Mouse (Mus musculus): ENCODE measurements at regions not wholly inside any gene's neighbourhood (a gene's known extent, or its start where the extent isn't known, plus 50 kb on each side); places are given as distances from the start of the nearest gene placed in this dataset.

GRCm38 (mm10) chr9:60959537-60959936, 165.2 kb downstream of the Uaca start:
- DNase-seq (ENCODE audit: low spot score) (no peak), ATAC-seq (replicated peaks; ENCODE audit: low FRiP score, low TSS enrichment, low read depth) (no peak)
- H3K4me2 ChIP-seq (ENCODE audit: low read length): no peak overlapping the region
- H3K9ac ChIP-seq (ENCODE audit: low read length): no peak overlapping the region
- H3K36me3 ChIP-seq (ENCODE audit: control insufficient read depth, insufficient read depth, low read length): no peaks in the 10 kb centered on the region
- no peaks in the 10 kb centered on the region for H3K27me3 ChIP-seq (replicated peaks; ENCODE audit: control insufficient read depth, insufficient read depth, low read length)
- H3K27ac ChIP-seq (ENCODE audit: low read depth): no peak overlapping the region
- no peaks in the 10 kb centered on the region for H3K4me1 ChIP-seq (replicated peaks; ENCODE audit: control insufficient read depth, insufficient read depth, low read length)
- WGBS: 70% methylated on average over 6 of the region's 6 CpGs
- H3K4me3 ChIP-seq (ENCODE audit: low read depth, low read length): no peak overlapping the region
- H3K9me3 ChIP-seq (ENCODE audit: control insufficient read depth, low read length): no peaks in the 10 kb centered on the region

DNA sequence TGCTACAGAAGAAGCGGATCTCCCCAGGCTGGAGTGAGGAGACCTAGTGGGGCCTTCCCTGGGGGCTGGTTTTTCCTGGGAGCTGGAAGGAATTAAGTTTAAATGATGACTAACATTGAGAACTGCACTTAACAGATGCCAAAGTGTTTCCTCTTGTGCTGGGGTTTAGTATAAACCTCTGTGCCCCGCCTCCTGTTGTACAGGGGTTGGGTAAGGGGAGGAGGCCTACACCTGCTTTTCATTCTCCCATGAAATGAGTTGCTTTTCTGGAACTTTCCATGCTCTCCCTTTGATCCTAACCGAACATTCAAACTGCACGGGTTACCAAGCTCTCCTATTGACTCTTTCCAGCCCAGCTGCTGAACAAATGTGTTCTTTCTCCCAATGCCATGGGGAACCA, 167.7 kb downstream of the Uaca start:
- no peak overlapping the region for H3K9ac ChIP-seq (ENCODE audit: low read length)
- DNase-seq (ENCODE audit: low spot score): no peak
- no peaks in the 10 kb centered on the region for H3K27me3 ChIP-seq (replicated peaks; ENCODE audit: control insufficient read depth, insufficient read depth, low read length)
- no peaks in the 10 kb centered on the region for H3K9me3 ChIP-seq (ENCODE audit: control insufficient read depth, low read length)
- H3K4me2 ChIP-seq (ENCODE audit: low read length): no peak overlapping the region
- no peaks in the 10 kb centered on the region for H3K4me1 ChIP-seq (replicated peaks; ENCODE audit: control insufficient read depth, insufficient read depth, low read length)
- no peak overlapping the region for H3K4me3 ChIP-seq (ENCODE audit: low read depth, low read length)
- no peak overlapping the region for H3K27ac ChIP-seq (ENCODE audit: low read depth)
- no peaks in the 10 kb centered on the region for H3K36me3 ChIP-seq (ENCODE audit: control insufficient read depth, insufficient read depth, low read length)
- WGBS: 55% methylated on average over 4 of the region's 4 CpGs
- ATAC-seq (replicated peaks; ENCODE audit: low FRiP score, low TSS enrichment, low read depth): no peak

DNA sequence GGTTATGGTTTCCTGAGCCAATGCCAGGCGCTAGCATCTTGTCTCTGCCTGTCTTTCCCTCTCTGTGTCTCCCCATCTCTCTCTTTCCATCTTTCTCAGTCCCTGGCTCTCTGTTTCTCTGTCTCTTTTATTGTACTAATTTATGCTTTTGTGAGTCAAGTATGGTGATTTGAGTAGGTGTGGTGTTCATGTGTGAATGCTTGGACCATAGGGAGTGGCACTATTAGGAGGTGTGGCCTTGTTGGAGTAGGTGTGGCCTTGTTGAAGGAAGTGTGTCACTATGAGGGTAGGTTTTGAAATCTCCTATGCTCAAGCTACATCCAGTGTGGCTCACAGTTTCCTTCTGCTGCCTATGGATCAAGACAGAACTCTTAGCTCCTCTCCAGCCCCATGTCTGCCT, 171.3 kb downstream of the Uaca start:
- H3K27ac ChIP-seq (ENCODE audit: low read depth): no peak overlapping the region
- no peak overlapping the region for H3K9ac ChIP-seq (ENCODE audit: low read length)
- DNase-seq (ENCODE audit: low spot score): no peak
- no peaks in the 10 kb centered on the region for H3K27me3 ChIP-seq (replicated peaks; ENCODE audit: control insufficient read depth, insufficient read depth, low read length)
- no peak overlapping the region for H3K4me2 ChIP-seq (ENCODE audit: low read length)
- H3K4me3 ChIP-seq (ENCODE audit: low read depth, low read length): no peak overlapping the region
- no peaks in the 10 kb centered on the region for H3K9me3 ChIP-seq (ENCODE audit: control insufficient read depth, low read length)
- no peak for ATAC-seq (replicated peaks; ENCODE audit: low FRiP score, low TSS enrichment, low read depth)
- WGBS: 94% methylated on average over 1 of the region's 1 CpGs
- no peaks in the 10 kb centered on the region for H3K4me1 ChIP-seq (replicated peaks; ENCODE audit: control insufficient read depth, insufficient read depth, low read length)
- H3K36me3 ChIP-seq (ENCODE audit: control insufficient read depth, insufficient read depth, low read length): no peaks in the 10 kb centered on the region

DNA sequence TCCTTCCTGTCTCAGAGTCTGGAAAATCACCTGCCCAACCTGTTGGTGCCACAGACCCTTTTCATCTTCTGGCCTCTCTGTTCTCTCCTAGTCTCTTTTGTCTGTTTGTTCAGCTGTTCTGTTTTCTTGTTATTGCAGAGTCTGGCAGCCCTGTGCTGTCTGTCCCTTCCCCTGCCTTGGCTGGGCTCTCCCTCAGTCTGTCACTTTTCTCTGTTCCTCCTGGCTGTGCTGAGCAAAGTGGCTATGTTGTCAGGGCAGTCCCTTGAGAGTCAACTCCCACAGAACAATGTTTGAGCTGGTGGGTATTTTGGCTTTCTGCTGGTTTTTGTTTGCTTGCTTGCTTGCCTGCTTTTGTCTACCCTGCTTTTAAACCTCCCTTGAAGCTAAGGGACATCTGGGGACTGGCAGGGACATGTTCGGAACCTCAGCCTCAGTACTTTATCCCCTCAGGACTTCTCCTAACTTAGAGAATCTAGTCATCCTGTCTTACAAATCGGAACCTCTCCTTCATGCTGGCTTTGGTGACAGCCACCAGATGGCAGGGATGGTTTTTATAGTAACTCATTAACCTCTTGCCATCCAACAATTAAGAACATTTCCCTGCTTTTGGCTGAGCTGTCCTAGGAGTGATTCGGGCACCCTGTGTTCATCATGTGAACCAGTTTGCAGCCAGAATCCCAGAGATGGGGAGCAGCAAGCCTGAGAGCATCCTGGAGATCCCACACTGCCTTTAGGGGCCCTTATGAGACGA, 174.1 kb downstream of the Uaca start:
- H3K4me1 ChIP-seq (replicated peaks; ENCODE audit: control insufficient read depth, insufficient read depth, low read length): peaks cover 2% of the 10 kb centered on the region; the same call in 1 of the 2 replicates
- DNase-seq (ENCODE audit: low spot score): no peak
- 63% methylated on average over 4 of the region's 4 CpGs for WGBS
- no peaks in the 10 kb centered on the region for H3K9me3 ChIP-seq (ENCODE audit: control insufficient read depth, low read length)
- no peak overlapping the region for H3K4me3 ChIP-seq (ENCODE audit: low read depth, low read length)
- no peak overlapping the region for H3K9ac ChIP-seq (ENCODE audit: low read length)
- no peaks in the 10 kb centered on the region for H3K36me3 ChIP-seq (ENCODE audit: control insufficient read depth, insufficient read depth, low read length)
- no peak for ATAC-seq (replicated peaks; ENCODE audit: low FRiP score, low TSS enrichment, low read depth)
- no peak overlapping the region for H3K4me2 ChIP-seq (ENCODE audit: low read length)
- H3K27me3 ChIP-seq (replicated peaks; ENCODE audit: control insufficient read depth, insufficient read depth, low read length): no peaks in the 10 kb centered on the region
- no peak overlapping the region for H3K27ac ChIP-seq (ENCODE audit: low read depth)

DNA sequence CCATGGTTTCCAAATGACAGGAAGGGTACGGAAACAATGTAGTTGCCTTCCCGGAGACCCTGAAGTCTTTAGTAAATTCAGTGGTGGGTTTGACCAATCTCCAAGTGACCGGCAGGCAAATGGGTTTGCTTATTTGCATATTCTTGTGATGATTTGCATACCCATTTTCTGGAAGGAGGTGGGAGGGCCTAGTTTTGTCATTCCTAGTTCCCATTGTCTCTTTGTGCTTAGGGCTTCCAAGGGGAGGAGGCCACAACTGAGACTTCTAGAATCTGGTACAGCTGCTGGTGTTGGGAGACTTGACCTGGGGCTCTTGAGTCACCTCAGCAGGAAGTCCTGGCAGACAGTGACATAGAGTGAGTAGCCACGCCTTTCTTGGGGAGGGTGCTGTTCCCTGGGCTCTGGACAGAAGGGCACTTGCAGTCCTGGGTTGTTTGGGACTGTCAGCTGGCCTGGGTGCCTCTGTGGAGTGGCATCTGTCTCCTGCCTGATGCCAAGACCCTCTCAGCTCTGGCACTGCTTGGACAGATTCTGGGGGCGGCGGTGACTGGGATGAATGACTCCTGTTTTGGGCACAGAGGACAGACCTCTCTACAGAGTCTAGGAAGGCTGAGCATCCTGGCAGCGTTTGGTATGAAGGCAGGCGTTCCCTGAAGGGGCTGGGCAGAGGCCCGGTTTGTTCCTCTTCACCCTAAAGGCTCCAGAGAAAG, 178.0 kb downstream of the Uaca start:
- 65% methylated on average over 9 of the region's 9 CpGs for WGBS
- Histone ChIP-seq H3K4me1 (replicated peaks; ENCODE audit: control insufficient read depth, insufficient read depth, low read length) (peaks cover 4% of the 10 kb centered on the region; the same call in 1 of the 2 replicates), H3K9me3 (ENCODE audit: control insufficient read depth, low read length) (no peaks in the 10 kb centered on the region), H3K4me3 (ENCODE audit: low read depth, low read length) (no peak overlapping the region), H3K36me3 (ENCODE audit: control insufficient read depth, insufficient read depth, low read length) (no peaks in the 10 kb centered on the region), H3K9ac (ENCODE audit: low read length) (no peak overlapping the region), H3K27me3 (replicated peaks; ENCODE audit: control insufficient read depth, insufficient read depth, low read length) (no peaks in the 10 kb centered on the region), H3K4me2 (ENCODE audit: low read length) (no peak overlapping the region), H3K27ac (ENCODE audit: low read depth) (no peak overlapping the region)
- ATAC-seq (replicated peaks; ENCODE audit: low FRiP score, low TSS enrichment, low read depth) (no peak), DNase-seq (ENCODE audit: low spot score) (no peak)

DNA sequence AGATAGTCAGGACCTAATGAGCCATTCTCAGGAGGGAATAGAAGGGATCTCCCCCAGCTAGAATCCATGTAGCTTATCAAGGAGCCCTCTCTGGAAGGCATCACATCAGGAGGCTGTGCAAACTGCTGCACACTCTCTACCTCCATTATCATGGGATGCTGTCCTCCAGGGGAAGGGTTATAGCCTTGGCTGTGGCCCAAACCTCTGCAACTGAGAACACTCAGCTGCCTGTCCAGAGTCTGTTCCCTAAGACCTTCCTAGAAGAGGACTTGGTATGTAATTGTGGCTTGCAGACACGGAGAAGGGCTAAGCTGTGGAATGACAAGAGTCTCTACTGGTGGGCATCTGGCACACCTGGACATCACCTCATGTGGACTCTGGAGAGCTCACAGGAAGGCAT, 180.2 kb downstream of the Uaca start:
- Histone ChIP-seq H3K9me3 (ENCODE audit: control insufficient read depth, low read length) (no peaks in the 10 kb centered on the region), H3K27me3 (replicated peaks; ENCODE audit: control insufficient read depth, insufficient read depth, low read length) (no peaks in the 10 kb centered on the region), H3K9ac (ENCODE audit: low read length) (no peak overlapping the region), H3K27ac (ENCODE audit: low read depth) (no peak overlapping the region), H3K4me1 (replicated peaks; ENCODE audit: control insufficient read depth, insufficient read depth, low read length) (peaks cover 4% of the 10 kb centered on the region; the same call in 1 of the 2 replicates), H3K4me3 (ENCODE audit: low read depth, low read length) (no peak overlapping the region), H3K36me3 (ENCODE audit: control insufficient read depth, insufficient read depth, low read length) (no peaks in the 10 kb centered on the region), H3K4me2 (ENCODE audit: low read length) (no peak overlapping the region)
- WGBS: 65% methylated on average over 1 of the region's 1 CpGs
- ATAC-seq (replicated peaks; ENCODE audit: low FRiP score, low TSS enrichment, low read depth): no peak
- DNase-seq (ENCODE audit: low spot score): no peak

DNA sequence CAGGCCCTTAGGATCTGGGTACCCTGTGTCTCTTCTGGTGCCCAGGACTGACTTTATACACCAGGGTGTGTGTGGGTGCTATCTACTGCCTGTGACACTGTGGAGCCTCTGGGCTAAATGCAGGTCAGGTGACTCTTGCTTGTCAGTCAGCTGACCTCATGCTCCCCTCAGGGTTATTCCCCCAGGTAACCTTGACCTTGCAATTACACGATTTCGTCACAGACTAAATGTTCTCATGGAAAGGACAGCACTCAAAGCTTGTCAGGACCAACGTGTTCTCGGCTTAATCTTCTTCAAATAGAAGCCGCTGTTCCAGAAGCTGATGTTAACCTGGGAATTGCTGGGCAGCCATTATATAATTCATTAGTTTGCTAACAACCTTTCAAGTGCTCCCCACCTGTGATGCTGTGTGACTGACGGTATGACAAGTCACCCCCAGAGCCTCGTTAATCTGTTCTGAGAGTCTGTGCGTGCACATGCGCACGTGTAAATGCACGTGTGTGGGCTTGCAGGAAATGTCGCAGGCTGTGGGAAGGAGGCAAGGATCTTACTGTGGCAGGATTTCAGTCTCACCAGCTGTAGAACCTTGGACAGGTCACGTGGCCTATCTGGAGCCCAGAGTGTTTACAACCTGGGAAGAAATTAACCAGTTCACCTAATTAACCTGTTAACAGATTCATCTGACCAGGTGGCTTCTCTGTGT, 188.2 kb downstream of the Uaca start:
- H3K4me3 ChIP-seq (ENCODE audit: low read depth, low read length): no peak overlapping the region
- ATAC-seq (replicated peaks; ENCODE audit: low FRiP score, low TSS enrichment, low read depth) (no peak), DNase-seq (ENCODE audit: low spot score) (no peak)
- H3K4me1 ChIP-seq (replicated peaks; ENCODE audit: control insufficient read depth, insufficient read depth, low read length): no peaks in the 10 kb centered on the region
- no peak overlapping the region for H3K4me2 ChIP-seq (ENCODE audit: low read length)
- H3K27ac ChIP-seq (ENCODE audit: low read depth): no peak overlapping the region
- no peaks in the 10 kb centered on the region for H3K27me3 ChIP-seq (replicated peaks; ENCODE audit: control insufficient read depth, insufficient read depth, low read length)
- no peaks in the 10 kb centered on the region for H3K9me3 ChIP-seq (ENCODE audit: control insufficient read depth, low read length)
- WGBS: 47% methylated on average over 13 of the region's 13 CpGs
- H3K9ac ChIP-seq (ENCODE audit: low read length): no peak overlapping the region
- no peaks in the 10 kb centered on the region for H3K36me3 ChIP-seq (ENCODE audit: control insufficient read depth, insufficient read depth, low read length)

GRCm38 (mm10) chr9:60983246-60983645, 188.9 kb downstream of the Uaca start:
- no peak overlapping the region for H3K4me3 ChIP-seq (ENCODE audit: low read depth, low read length)
- no peak overlapping the region for H3K4me2 ChIP-seq (ENCODE audit: low read length)
- no peaks in the 10 kb centered on the region for H3K4me1 ChIP-seq (replicated peaks; ENCODE audit: control insufficient read depth, insufficient read depth, low read length)
- no peak for ATAC-seq (replicated peaks; ENCODE audit: low FRiP score, low TSS enrichment, low read depth)
- no peak overlapping the region for H3K27ac ChIP-seq (ENCODE audit: low read depth)
- no peak overlapping the region for H3K9ac ChIP-seq (ENCODE audit: low read length)
- no peaks in the 10 kb centered on the region for H3K36me3 ChIP-seq (ENCODE audit: control insufficient read depth, insufficient read depth, low read length)
- WGBS: 79% methylated on average over 5 of the region's 5 CpGs
- H3K27me3 ChIP-seq (replicated peaks; ENCODE audit: control insufficient read depth, insufficient read depth, low read length): no peaks in the 10 kb centered on the region
- H3K9me3 ChIP-seq (ENCODE audit: control insufficient read depth, low read length): no peaks in the 10 kb centered on the region
- DNase-seq (ENCODE audit: low spot score): no peak
